Mouse (Mus musculus): Measurements from ENCODE around the gene Tceal1. TPM values are rescaled to one million over a fixed set of nuclear protein-coding genes. Genes with fewer than 3 reads are reported as not detected.

The Tceal1 gene
- total and polyA plus RNA-seq, 2 experiments from 2014 or later: 7.3 to 13.9 TPM

GRCm38 (mm10) chrX:136740087-136740790 lies 32.5 kb downstream of the Tceal1 start:
- no peaks in the 10 kb centered on the region for H3K9me3 ChIP-seq (replicated peaks; ENCODE audit: control insufficient read depth, low read length)
- 18% methylated on average over 15 of the region's 15 CpGs for WGBS
- no peaks in the 10 kb centered on the region for H3K27me3 ChIP-seq (ENCODE audit: control insufficient read depth, insufficient read depth, low read length)
- H3K4me1 ChIP-seq (ENCODE audit: control insufficient read depth, insufficient read depth): no peaks in the 10 kb centered on the region
- TF ChIP-seq CTCF (IDR thresholded peaks at IDR 0.05; ENCODE audit: low read depth): no peak
- TF ChIP-seq EP300 (IDR thresholded peaks at IDR 0.05; ENCODE audit: low read depth): no peak
- peak overlapping the region; percentile 76 for H3K9ac ChIP-seq (replicated peaks; ENCODE audit: low read depth, low read length)
- no peak for DNase-seq (ENCODE audit: low spot score)
- no peak for ATAC-seq (ENCODE audit: insufficient read depth, low read depth)
- H3K4me3 ChIP-seq (ENCODE audit: low read depth, low read length): peak overlapping the region; percentile 72
- H3K4me2 ChIP-seq (ENCODE audit: low read depth, low read length): peak overlapping the region; percentile 59
- peaks cover 6% of the 10 kb centered on the region; the same call in 1 of the 2 replicates for H3K36me3 ChIP-seq (replicated peaks; ENCODE audit: control insufficient read depth, insufficient read depth, low read length)
- H3K27ac ChIP-seq (ENCODE audit: low read depth): peak overlapping the region; percentile 88

- peak overlapping the region; percentile 93 for H3K27ac ChIP-seq (ENCODE audit: low read depth)
- WGBS: 17% methylated on average over 39 of the region's 39 CpGs
- ATAC-seq (ENCODE audit: insufficient read depth, low read depth): peak; percentile 95
- peak; percentile 94 for DNase-seq (ENCODE audit: low spot score)
- H3K4me3 ChIP-seq (ENCODE audit: low read depth, low read length): peak overlapping the region; percentile 72
- no peaks in the 10 kb centered on the region for H3K9me3 ChIP-seq (replicated peaks; ENCODE audit: control insufficient read depth, low read length)
- TF ChIP-seq EP300 (IDR thresholded peaks at IDR 0.05; ENCODE audit: low read depth) (no peak), CTCF (IDR thresholded peaks at IDR 0.05; ENCODE audit: low read depth) (no peak)
- peak overlapping the region; percentile 76 for H3K9ac ChIP-seq (replicated peaks; ENCODE audit: low read depth, low read length)
- H3K27me3 ChIP-seq (ENCODE audit: control insufficient read depth, insufficient read depth, low read length): no peaks in the 10 kb centered on the region
- peak overlapping the region; percentile 59 for H3K4me2 ChIP-seq (ENCODE audit: low read depth, low read length)
- no peaks in the 10 kb centered on the region for H3K4me1 ChIP-seq (ENCODE audit: control insufficient read depth, insufficient read depth)
- peaks cover 2% of the 10 kb centered on the region; the same call in 1 of the 2 replicates for H3K36me3 ChIP-seq (replicated peaks; ENCODE audit: control insufficient read depth, insufficient read depth, low read length)
Observed at GRCm38 (mm10) chrX:136740791-136741650, 33.2 kb downstream of the Tceal1 start.

GRCm38 (mm10) chrX:136741651-136742201 lies 33.9 kb downstream of the Tceal1 start:
- Histone ChIP-seq H3K27me3 (ENCODE audit: control insufficient read depth, insufficient read depth, low read length) (no peaks in the 10 kb centered on the region), H3K9me3 (replicated peaks; ENCODE audit: control insufficient read depth, low read length) (no peaks in the 10 kb centered on the region), H3K27ac (ENCODE audit: low read depth) (peak overlapping the region; percentile 93), H3K36me3 (replicated peaks; ENCODE audit: control insufficient read depth, insufficient read depth, low read length) (no peaks in the 10 kb centered on the region), H3K9ac (replicated peaks; ENCODE audit: low read depth, low read length) (peak overlapping the region; percentile 53; the same call in 1 of the 2 replicates), H3K4me3 (ENCODE audit: low read depth, low read length) (peak overlapping the region; percentile 55), H3K4me1 (ENCODE audit: control insufficient read depth, insufficient read depth) (no peaks in the 10 kb centered on the region), H3K4me2 (ENCODE audit: low read depth, low read length) (peak overlapping the region; percentile 63)
- DNase-seq (ENCODE audit: low spot score): no peak
- peak; percentile 60 for ATAC-seq (ENCODE audit: insufficient read depth, low read depth)
- TF ChIP-seq CTCF (IDR thresholded peaks at IDR 0.05; ENCODE audit: low read depth): no peak
- no peak for TF ChIP-seq EP300 (IDR thresholded peaks at IDR 0.05; ENCODE audit: low read depth)
- WGBS: 22% methylated on average over 40 of the region's 46 CpGs

GRCm38 (mm10) chrX:136742241-136742640 lies 34.5 kb downstream of the Tceal1 start:
- H3K4me3 ChIP-seq (ENCODE audit: low read depth, low read length): peak overlapping the region; percentile 55
- no peaks in the 10 kb centered on the region for H3K27me3 ChIP-seq (ENCODE audit: control insufficient read depth, insufficient read depth, low read length)
- no peaks in the 10 kb centered on the region for H3K36me3 ChIP-seq (replicated peaks; ENCODE audit: control insufficient read depth, insufficient read depth, low read length)
- no peaks in the 10 kb centered on the region for H3K4me1 ChIP-seq (ENCODE audit: control insufficient read depth, insufficient read depth)
- ATAC-seq (ENCODE audit: insufficient read depth, low read depth) (no peak), DNase-seq (ENCODE audit: low spot score) (no peak)
- no peaks in the 10 kb centered on the region for H3K9me3 ChIP-seq (replicated peaks; ENCODE audit: control insufficient read depth, low read length)
- H3K9ac ChIP-seq (replicated peaks; ENCODE audit: low read depth, low read length): peak overlapping the region; percentile 53; the same call in 1 of the 2 replicates
- H3K4me2 ChIP-seq (ENCODE audit: low read depth, low read length): peak overlapping the region; percentile 63
- peak overlapping the region; percentile 93 for H3K27ac ChIP-seq (ENCODE audit: low read depth)
- TF ChIP-seq CTCF (IDR thresholded peaks at IDR 0.05; ENCODE audit: low read depth): no peak
- no peak for TF ChIP-seq EP300 (IDR thresholded peaks at IDR 0.05; ENCODE audit: low read depth)
- 23% methylated on average over 10 of the region's 10 CpGs for WGBS

GRCm38 (mm10) chrX:136742661-136743103 lies 34.9 kb downstream of the Tceal1 start:
- WGBS: 20% methylated on average over 5 of the region's 5 CpGs
- Histone ChIP-seq H3K4me3 (ENCODE audit: low read depth, low read length) (peak overlapping the region; percentile 55), H3K4me1 (ENCODE audit: control insufficient read depth, insufficient read depth) (no peaks in the 10 kb centered on the region), H3K4me2 (ENCODE audit: low read depth, low read length) (peak overlapping the region; percentile 63), H3K27ac (ENCODE audit: low read depth) (peak overlapping the region; percentile 93), H3K9me3 (replicated peaks; ENCODE audit: control insufficient read depth, low read length) (no peaks in the 10 kb centered on the region), H3K9ac (replicated peaks; ENCODE audit: low read depth, low read length) (peak overlapping the region; percentile 53; the same call in 1 of the 2 replicates), H3K27me3 (ENCODE audit: control insufficient read depth, insufficient read depth, low read length) (no peaks in the 10 kb centered on the region), H3K36me3 (replicated peaks; ENCODE audit: control insufficient read depth, insufficient read depth, low read length) (no peaks in the 10 kb centered on the region)
- peak; percentile 60 for DNase-seq (ENCODE audit: low spot score)
- TF ChIP-seq CTCF (IDR thresholded peaks at IDR 0.05; ENCODE audit: low read depth) (peak; percentile 59), EP300 (IDR thresholded peaks at IDR 0.05; ENCODE audit: low read depth) (no peak)
- no peak for ATAC-seq (ENCODE audit: insufficient read depth, low read depth)

All from heart, postnatal 0 days (tissue).